Mouse (Mus musculus): ENCODE results near the gene Mrps7. TPM values are rescaled to one million over a fixed set of nuclear protein-coding genes. Genes with fewer than 3 reads are reported as not detected.

Gene Mrps7
- polyA plus RNA-seq, 1 experiment from 2014 or later = 90.4 TPM

GRCm38 (mm10) chr11:115630532-115631504, 27.1 kb downstream of the Mrps7 start:
- Histone ChIP-seq H3K4me2 (no peak overlapping the region), H3K27ac (ENCODE audit: poor library complexity, severe bottlenecking) (no peak overlapping the region), H3K27me3 (replicated peaks) (no peaks in the 10 kb centered on the region), H3K4me3 (no peak overlapping the region), H3K36me3 (no peaks in the 10 kb centered on the region), H3K4me1 (replicated peaks) (peaks cover 14% of the 10 kb centered on the region), H3K9ac (no peak overlapping the region), H3K9me3 (replicated peaks) (no peaks in the 10 kb centered on the region)
- WGBS = 45% methylated on average over 16 of the region's 16 CpGs
- no peak for ATAC-seq (ENCODE audit: insufficient number of reproducible peaks, low FRiP score)

- H3K4me3 ChIP-seq = no peak overlapping the region
- no peak overlapping the region for H3K9ac ChIP-seq
- peaks cover 9% of the 10 kb centered on the region for H3K4me1 ChIP-seq (replicated peaks)
- no peak for ATAC-seq (ENCODE audit: insufficient number of reproducible peaks, low FRiP score)
- 16% methylated on average over 3 of the region's 3 CpGs for WGBS
- no peak overlapping the region for H3K4me2 ChIP-seq
- no peaks in the 10 kb centered on the region for H3K27me3 ChIP-seq (replicated peaks)
- no peak overlapping the region for H3K27ac ChIP-seq (ENCODE audit: poor library complexity, severe bottlenecking)
- H3K36me3 ChIP-seq = no peaks in the 10 kb centered on the region
- no peaks in the 10 kb centered on the region for H3K9me3 ChIP-seq (replicated peaks)
These were observed 27.8 kb downstream of the Mrps7 start for GRCm38 (mm10) chr11:115631505-115631890.

GRCm38 (mm10) chr11:115632247-115632646, 28.5 kb downstream of the Mrps7 start:
- 69% methylated on average over 7 of the region's 7 CpGs for WGBS
- Histone ChIP-seq H3K4me3 (no peak overlapping the region), H3K27ac (ENCODE audit: poor library complexity, severe bottlenecking) (no peak overlapping the region), H3K4me1 (replicated peaks) (peaks cover 3% of the 10 kb centered on the region), H3K9ac (no peak overlapping the region), H3K4me2 (no peak overlapping the region), H3K9me3 (replicated peaks) (no peaks in the 10 kb centered on the region; the same call in 1 of the 2 replicates), H3K27me3 (replicated peaks) (no peaks in the 10 kb centered on the region), H3K36me3 (no peaks in the 10 kb centered on the region)
- ATAC-seq (ENCODE audit: insufficient number of reproducible peaks, low FRiP score) = no peak

GRCm38 (mm10) chr11:115632862-115633261, 29.1 kb downstream of the Mrps7 start:
- H3K36me3 ChIP-seq = no peaks in the 10 kb centered on the region
- no peak for ATAC-seq (ENCODE audit: insufficient number of reproducible peaks, low FRiP score)
- H3K4me2 ChIP-seq = no peak overlapping the region
- H3K4me1 ChIP-seq (replicated peaks) = no peaks in the 10 kb centered on the region
- no peak overlapping the region for H3K4me3 ChIP-seq
- no peak overlapping the region for H3K27ac ChIP-seq (ENCODE audit: poor library complexity, severe bottlenecking)
- H3K9ac ChIP-seq = no peak overlapping the region
- no peaks in the 10 kb centered on the region for H3K27me3 ChIP-seq (replicated peaks)
- no peaks in the 10 kb centered on the region; the same call in 1 of the 2 replicates for H3K9me3 ChIP-seq (replicated peaks)
- 87% methylated on average over 10 of the region's 10 CpGs for WGBS

GRCm38 (mm10) chr11:115634109-115634508, 30.4 kb downstream of the Mrps7 start:
- Histone ChIP-seq H3K4me1 (replicated peaks) (no peaks in the 10 kb centered on the region), H3K4me3 (no peak overlapping the region), H3K9ac (no peak overlapping the region), H3K36me3 (no peaks in the 10 kb centered on the region), H3K27ac (ENCODE audit: poor library complexity, severe bottlenecking) (no peak overlapping the region), H3K27me3 (replicated peaks) (no peaks in the 10 kb centered on the region), H3K4me2 (no peak overlapping the region), H3K9me3 (replicated peaks) (no peaks in the 10 kb centered on the region; the same call in 1 of the 2 replicates)
- no peak for ATAC-seq (ENCODE audit: insufficient number of reproducible peaks, low FRiP score)
- WGBS = 70% methylated on average over 4 of the region's 4 CpGs

GRCm38 (mm10) chr11:115635041-115635440, 31.3 kb downstream of the Mrps7 start:
- Histone ChIP-seq H3K4me2 (no peak overlapping the region), H3K27me3 (replicated peaks) (no peaks in the 10 kb centered on the region), H3K4me1 (replicated peaks) (no peaks in the 10 kb centered on the region), H3K9me3 (replicated peaks) (no peaks in the 10 kb centered on the region; the same call in 1 of the 2 replicates), H3K9ac (no peak overlapping the region), H3K27ac (ENCODE audit: poor library complexity, severe bottlenecking) (no peak overlapping the region), H3K36me3 (no peaks in the 10 kb centered on the region), H3K4me3 (no peak overlapping the region)
- WGBS = 75% methylated on average over 8 of the region's 8 CpGs
- no peak for ATAC-seq (ENCODE audit: insufficient number of reproducible peaks, low FRiP score)

- H3K27ac ChIP-seq (ENCODE audit: poor library complexity, severe bottlenecking) = no peak overlapping the region
- H3K4me3 ChIP-seq = no peak overlapping the region
- no peaks in the 10 kb centered on the region; the same call in 1 of the 2 replicates for H3K9me3 ChIP-seq (replicated peaks)
- WGBS = 64% methylated on average over 8 of the region's 8 CpGs
- no peaks in the 10 kb centered on the region for H3K27me3 ChIP-seq (replicated peaks)
- ATAC-seq (ENCODE audit: insufficient number of reproducible peaks, low FRiP score) = no peak
- no peak overlapping the region for H3K4me2 ChIP-seq
- H3K9ac ChIP-seq = no peak overlapping the region
- no peaks in the 10 kb centered on the region for H3K36me3 ChIP-seq
- H3K4me1 ChIP-seq (replicated peaks) = no peaks in the 10 kb centered on the region
These were observed 31.8 kb downstream of the Mrps7 start for GRCm38 (mm10) chr11:115635484-115635883.

GRCm38 (mm10) chr11:115636960-115637359, 33.2 kb downstream of the Mrps7 start:
- Histone ChIP-seq H3K27me3 (replicated peaks) (no peaks in the 10 kb centered on the region), H3K4me1 (replicated peaks) (no peaks in the 10 kb centered on the region), H3K9ac (no peak overlapping the region), H3K36me3 (no peaks in the 10 kb centered on the region), H3K4me2 (no peak overlapping the region), H3K4me3 (no peak overlapping the region), H3K9me3 (replicated peaks) (no peaks in the 10 kb centered on the region; the same call in 1 of the 2 replicates), H3K27ac (ENCODE audit: poor library complexity, severe bottlenecking) (no peak overlapping the region)
- 72% methylated on average over 3 of the region's 3 CpGs for WGBS
- no peak for ATAC-seq (ENCODE audit: insufficient number of reproducible peaks, low FRiP score)

- WGBS = 61% methylated on average over 5 of the region's 5 CpGs
- no peak for ATAC-seq (ENCODE audit: insufficient number of reproducible peaks, low FRiP score)
- H3K27ac ChIP-seq (ENCODE audit: poor library complexity, severe bottlenecking) = no peak overlapping the region
- H3K9ac ChIP-seq = peak overlapping the region; percentile 31; the same call in 1 of the 2 replicates
- H3K4me3 ChIP-seq = no peak overlapping the region
- no peaks in the 10 kb centered on the region for H3K27me3 ChIP-seq (replicated peaks)
- H3K4me1 ChIP-seq (replicated peaks) = no peaks in the 10 kb centered on the region
- no peak overlapping the region for H3K4me2 ChIP-seq
- no peaks in the 10 kb centered on the region for H3K36me3 ChIP-seq
- H3K9me3 ChIP-seq (replicated peaks) = no peaks in the 10 kb centered on the region; the same call in 1 of the 2 replicates
These were observed 35.0 kb downstream of the Mrps7 start for GRCm38 (mm10) chr11:115638498-115639409.

GRCm38 (mm10) chr11:115639540-115639939, 35.8 kb downstream of the Mrps7 start:
- no peak overlapping the region for H3K4me3 ChIP-seq
- peak overlapping the region; percentile 31; the same call in 1 of the 2 replicates for H3K9ac ChIP-seq
- no peaks in the 10 kb centered on the region for H3K4me1 ChIP-seq (replicated peaks)
- H3K27ac ChIP-seq (ENCODE audit: poor library complexity, severe bottlenecking) = no peak overlapping the region
- no peaks in the 10 kb centered on the region; the same call in 1 of the 2 replicates for H3K9me3 ChIP-seq (replicated peaks)
- ATAC-seq (ENCODE audit: insufficient number of reproducible peaks, low FRiP score) = no peak
- H3K36me3 ChIP-seq = peaks cover 5% of the 10 kb centered on the region
- no peak overlapping the region for H3K4me2 ChIP-seq
- 79% methylated on average over 4 of the region's 4 CpGs for WGBS
- no peaks in the 10 kb centered on the region for H3K27me3 ChIP-seq (replicated peaks)

All from heart, embryonic 12.5 days (tissue).